19 mouse cellular contexts compared by ENCODE assay signal in genomic region chr12:109390388-109390920, GRCm38 (mm10).
"Had no signal": no experiment of that assay in that cellular context is flagged by ENCODE, and none has a peak within 500 bp of the region (broad histone marks: within the 10 kb centered on the region; RNA-seq: fewer than 3 reads in every experiment).

No protein-coding gene starts in this region.

- H3K9ac ChIP-seq: limb, embryonic 13.5 days; liver, embryonic 14.5 days; liver, postnatal 0 days; lung, embryonic 14.5 days; midbrain, embryonic 13.5 days; neural tube, embryonic 13.5 days; stomach, embryonic 15.5 days had no signal

- H3K4me3 ChIP-seq: limb, embryonic 10.5 days; limb, embryonic 13.5 days; midbrain, embryonic 13.5 days; neural tube, embryonic 13.5 days; stomach, embryonic 15.5 days had no signal

- ATAC-seq: inflammation-experienced regulatory T-cells, adult 6 months; liver, postnatal 0 days; lung, postnatal 0 days; midbrain, embryonic 13.5 days had no signal

- H3K36me3 ChIP-seq: limb, embryonic 10.5 days; limb, embryonic 13.5 days; midbrain, embryonic 13.5 days; neural tube, embryonic 13.5 days; stomach, embryonic 15.5 days had no signal

- H3K4me2 ChIP-seq: limb, embryonic 13.5 days; lung, embryonic 14.5 days; midbrain, embryonic 13.5 days; neural tube, embryonic 13.5 days; stomach, embryonic 15.5 days had no signal

- H3K27ac ChIP-seq: limb, embryonic 10.5 days; limb, embryonic 13.5 days; liver, embryonic 14.5 days; macrophage; midbrain, embryonic 13.5 days; neural tube, embryonic 13.5 days; stomach, embryonic 15.5 days had no signal

- DNase-seq: kidney, adult 18-20 months; kidney, adult 9 months; kidney, postnatal 14 days; kidney, postnatal 4 days; lung, embryonic 14.5 days; retina, postnatal 1 day; right cerebral cortex, postnatal 25 days; spleen, adult 18-20 months; thymus, postnatal 36 days had no signal

- H3K27me3 ChIP-seq: stomach, embryonic 15.5 days had no signal

- H3K9me3 ChIP-seq: limb, embryonic 10.5 days; limb, embryonic 13.5 days; midbrain, embryonic 13.5 days; neural tube, embryonic 13.5 days; stomach, embryonic 15.5 days had no signal
